ENCODE assay signal across 9 mouse cellular contexts in the genomic region with DNA sequence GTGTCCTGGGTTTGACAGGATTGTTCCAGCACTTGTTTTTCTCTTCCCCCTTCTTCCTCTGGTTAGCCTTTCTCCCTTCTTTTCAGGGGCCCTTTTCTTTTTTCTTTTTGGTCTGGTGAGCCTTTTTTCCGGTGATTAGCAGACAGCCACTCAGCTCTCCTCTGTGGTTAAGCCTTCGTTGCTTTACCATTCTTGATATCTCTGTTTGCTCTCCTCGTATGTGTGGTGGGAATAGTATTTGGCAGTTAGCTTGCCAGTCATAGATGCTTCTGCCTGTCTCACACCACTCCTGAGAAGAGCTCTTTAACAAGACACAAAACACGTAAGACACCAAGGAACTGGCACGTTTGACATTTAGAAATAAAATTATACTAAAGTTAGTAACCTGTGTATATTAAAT. TPM values are rescaled to one million over a fixed set of nuclear protein-coding genes. Genes with fewer than 3 reads are reported as not detected.
DNase-seq lines count a peak whose midpoint lies in the region; ATAC-seq lines count a peak whose summit lies in the region.
"Had no signal": no experiment of that assay in that cellular context is flagged by ENCODE, and none has a peak within 500 bp of the region (broad histone marks: within the 10 kb centered on the region; RNA-seq: fewer than 3 reads in every experiment).

No protein-coding gene starts in this region.

- H3K27me3 ChIP-seq in heart, embryonic 15.5 days: no peaks in the 10 kb centered on the region
- no peaks in the 10 kb centered on the region for H3K27me3 ChIP-seq in hindbrain, embryonic 15.5 days
- H3K27me3 ChIP-seq in midbrain, embryonic 13.5 days: no peaks in the 10 kb centered on the region

- no peaks in the 10 kb centered on the region for H3K9me3 ChIP-seq in heart, embryonic 15.5 days (replicated peaks)
- H3K9me3 ChIP-seq in hindbrain, embryonic 15.5 days: no peaks in the 10 kb centered on the region
- H3K9me3 ChIP-seq in midbrain, embryonic 13.5 days: no peaks in the 10 kb centered on the region

- H3K36me3 ChIP-seq in heart, embryonic 15.5 days: no peaks in the 10 kb centered on the region
- no peaks in the 10 kb centered on the region for H3K36me3 ChIP-seq in hindbrain, embryonic 15.5 days
- no peaks in the 10 kb centered on the region for H3K36me3 ChIP-seq in midbrain, embryonic 13.5 days

- 0 out of 2 replicates have a peak overlapping the region, but pooled peaks have one; percentile 38 for H3K27ac ChIP-seq in heart, embryonic 15.5 days
- peak overlapping the region; percentile 98 for H3K27ac ChIP-seq in hindbrain, embryonic 15.5 days (replicated peaks)
- peak overlapping the region; percentile 52; the same call in 1 of the 2 replicates for H3K27ac ChIP-seq in midbrain, embryonic 13.5 days

- DNase-seq in heart, postnatal 36 days: no peak
- DNase-seq in c-Kit-positive CD71-positive TER-119-positive erythroid progenitor cells, embryonic 14.5 days (ENCODE audit: low spot score): peak; percentile 35
- DNase-seq in ovary, postnatal 10 days (ENCODE audit: low spot score): no peak
- DNase-seq in spleen, adult 18-20 months: no peak
- no peak for DNase-seq in urinary bladder, postnatal 4 days (ENCODE audit: low spot score in 2 of 2)

- peak overlapping the region; percentile 78; the same call in 1 of the 2 replicates for H3K4me2 ChIP-seq in heart, embryonic 15.5 days
- H3K4me2 ChIP-seq in hindbrain, embryonic 15.5 days: peak overlapping the region; percentile 59
- H3K4me2 ChIP-seq in midbrain, embryonic 13.5 days (replicated peaks): peak overlapping the region; percentile 69

- 57% methylated on average over 5 of the region's 5 CpGs for WGBS in heart, embryonic 15.5 days
- WGBS in hindbrain, embryonic 15.5 days: 53% methylated on average over 5 of the region's 5 CpGs
- WGBS in midbrain, embryonic 13.5 days: 32% methylated on average over 5 of the region's 5 CpGs

- no peak for ATAC-seq in heart, embryonic 15.5 days (replicated peaks; ENCODE audit: insufficient number of reproducible peaks, insufficient read depth, low FRiP score, low read depth)
- ATAC-seq in hindbrain, embryonic 15.5 days (ENCODE audit: low FRiP score, low read depth): no peak
- ATAC-seq in midbrain, embryonic 13.5 days: no peak

- H3K4me1 ChIP-seq in heart, embryonic 15.5 days (replicated peaks): peaks cover 5% of the 10 kb centered on the region; the same call in 1 of the 2 replicates
- H3K4me1 ChIP-seq in hindbrain, embryonic 15.5 days (replicated peaks): peaks cover 19% of the 10 kb centered on the region
- H3K4me1 ChIP-seq in midbrain, embryonic 13.5 days (replicated peaks): peaks cover 14% of the 10 kb centered on the region

- H3K9ac ChIP-seq in heart, embryonic 15.5 days: no peak overlapping the region
- peak overlapping the region; percentile 35 for H3K9ac ChIP-seq in hindbrain, embryonic 15.5 days
- peak overlapping the region; percentile 40; the same call in 1 of the 2 replicates for H3K9ac ChIP-seq in midbrain, embryonic 13.5 days (replicated peaks)

- H3K4me3 ChIP-seq in heart, embryonic 15.5 days: no peak overlapping the region
- H3K4me3 ChIP-seq in hindbrain, embryonic 15.5 days: peak overlapping the region; percentile 72
- H3K4me3 ChIP-seq in midbrain, embryonic 13.5 days (replicated peaks): peak overlapping the region; percentile 69

- intact Hi-C loops in heart, postnatal 36 days (cut with DNase I): no loop called here

RNA-seq across cellular contexts. Expression of a gene that starts 20.8 kb away (rescaled TPM):
- polyA plus RNA-seq in heart, embryonic 15.5 days (2015; fragmentation: Nextera tagmentation; extraction: Ambion mirVana): 8.1 and 8.2 TPM in 2 replicates
- total RNA-seq in heart, postnatal 36 days (2021): 1 to 10 TPM; 4.3 TPM
- polyA plus RNA-seq in hindbrain, embryonic 15.5 days (2015; fragmentation: Nextera tagmentation; extraction: Ambion mirVana): 8.8 and 9.1 TPM in 2 replicates
- 10.8 TPM in 2 replicates for polyA plus RNA-seq in midbrain, embryonic 13.5 days (2015; fragmentation: Nextera tagmentation; extraction: Ambion mirVana)

RNA-seq across cellular contexts. Expression of a gene that starts 21.2 kb away (rescaled TPM):
- polyA plus RNA-seq in heart, embryonic 15.5 days (2015; fragmentation: Nextera tagmentation; extraction: Ambion mirVana): 0.85 and 1.4 TPM in 2 replicates
- total RNA-seq in heart, postnatal 36 days (2021): not detected
- 0.17 TPM in 1 of 2 replicates, not detected in the other for polyA plus RNA-seq in hindbrain, embryonic 15.5 days (2015; fragmentation: Nextera tagmentation; extraction: Ambion mirVana)
- 0.04 and 0.13 TPM in 2 replicates for polyA plus RNA-seq in midbrain, embryonic 13.5 days (2015; fragmentation: Nextera tagmentation; extraction: Ambion mirVana)

RNA-seq across cellular contexts. Expression of a gene that starts 44.2 kb away (rescaled TPM):
- polyA plus RNA-seq in heart, embryonic 15.5 days (2015; fragmentation: Nextera tagmentation; extraction: Ambion mirVana): 0.31 and 0.41 TPM in 2 replicates
- total RNA-seq in heart, postnatal 36 days (2021): not detected
- polyA plus RNA-seq in hindbrain, embryonic 15.5 days (2015; fragmentation: Nextera tagmentation; extraction: Ambion mirVana): 0.06 and 0.08 TPM in 2 replicates
- polyA plus RNA-seq in midbrain, embryonic 13.5 days (2015; fragmentation: Nextera tagmentation; extraction: Ambion mirVana): 0.13 TPM in 2 replicates
- polyA plus RNA-seq: gonadal fat pad, adult 2 months had no signal

Comparison
In these comparisons a context has a peak if more than half of its experiments do, and no peak if none do; other contexts are left out.
1. H3K27ac ChIP-seq: peak in every context shown above with its lines; median percentile 98 in hindbrain, embryonic 15.5 days; 52 in midbrain, embryonic 13.5 days; 38 in heart, embryonic 15.5 days.